Mouse (Mus musculus) heart, adult 2 months (tissue): ENCODE data around the gene Cnot2.

Source experiments
- CTCF ChIP-seq: fragments of 200-600 bp; IDR thresholded peaks from 2 replicates; pipeline ENCODE4 v1.8.1; 2022; ENCODE audit warnings: antibody characterized with exemption, mild to moderate bottlenecking, moderate library complexity
- POLR2A ChIP-seq: fragments of 200-500 bp; IDR thresholded peaks from 2 replicates; pipeline ENCODE4 v1.6.1; 2011; ENCODE audit warnings: mild to moderate bottlenecking, low read depth, low read length, control low read depth; ENCODE audit not compliant: insufficient read depth

DNA sequence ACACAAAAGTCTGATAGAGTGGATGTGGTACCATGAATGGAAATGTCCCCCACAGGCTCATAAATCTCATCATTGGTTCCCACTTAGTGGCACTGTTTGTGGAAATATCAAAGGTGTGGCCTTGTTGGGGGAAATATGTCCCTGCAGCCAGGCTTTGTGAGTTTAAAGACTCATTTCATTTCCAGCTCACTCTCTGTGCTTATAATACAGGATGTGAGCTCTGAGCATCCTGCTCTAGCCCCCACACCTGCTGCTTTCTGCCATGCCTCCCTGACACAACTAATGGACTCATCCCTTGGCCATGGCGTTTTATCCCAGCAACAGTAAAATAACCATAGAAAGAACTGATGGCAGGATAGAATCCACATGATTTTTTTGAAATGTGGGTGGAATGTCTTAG lies 24.1 kb downstream of the Cnot2 start:
- TF ChIP-seq CTCF (no peak), POLR2A (no peak)
